Mouse (Mus musculus) inflammation-experienced regulatory T-cells, adult 6 months (primary cell): ENCODE data around the gene Asb2. TPM values are rescaled to one million over a fixed set of nuclear protein-coding genes. Genes with fewer than 3 reads are reported as not detected.

ENCODE experiments used
- ATAC-seq: one replicate; pipeline ENCODE4 v1.8.0; 2017
- polyA plus RNA-seq, 3 experiments: library from polyadenylated mRNA; unstranded; fragments of 100-300 nt; shearing (Covaris generic); gene quantifications; one replicate each; pipeline ENCODE4 v1.2.1; 2017

Asb2 gene
- polyA plus RNA-seq, 3 experiments from 2014 or later: 22.5 to 68.5 (median 47.2) TPM

DNA sequence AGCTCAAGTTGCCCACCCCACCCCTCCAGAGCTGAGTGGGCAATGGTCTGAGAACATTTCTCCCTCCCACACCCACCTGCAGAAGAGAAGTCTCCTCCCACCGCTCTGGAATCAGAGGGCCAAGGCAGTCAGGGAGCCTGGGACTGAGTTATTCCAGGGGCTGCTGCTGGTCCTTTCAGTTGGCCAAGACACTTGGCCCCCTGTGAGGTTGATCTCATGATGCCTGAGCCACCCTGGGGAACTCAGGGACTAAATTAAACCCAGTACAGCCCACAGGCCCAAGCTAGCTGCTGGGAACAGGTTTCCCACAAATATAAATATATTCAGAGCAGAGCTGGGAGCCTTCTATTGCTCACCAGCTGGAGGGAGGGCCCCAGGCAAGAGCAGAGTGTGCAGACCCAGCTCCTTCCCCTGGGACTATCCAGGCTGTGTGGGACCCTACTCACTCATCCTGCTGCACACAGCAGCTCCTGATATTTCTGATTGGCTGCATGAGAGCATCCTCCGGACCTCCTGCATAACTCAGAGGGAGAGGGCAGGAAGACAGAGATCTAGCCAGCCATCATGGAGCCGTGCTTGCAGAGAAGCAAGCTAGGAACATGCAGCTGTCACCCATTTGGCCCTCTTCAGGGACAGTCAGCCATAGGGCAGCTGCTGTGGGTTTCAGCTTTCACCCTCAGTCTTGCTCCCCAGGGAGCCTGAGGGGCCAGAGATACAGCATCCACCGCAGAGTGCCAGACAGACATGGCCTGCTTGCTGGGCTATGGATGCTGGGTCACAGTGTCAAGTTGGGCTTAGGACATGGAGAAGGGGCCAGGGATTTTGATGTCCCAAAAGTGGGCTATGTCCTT is 3.4 kb upstream of the Asb2 start:
- ATAC-seq: no peak

DNA sequence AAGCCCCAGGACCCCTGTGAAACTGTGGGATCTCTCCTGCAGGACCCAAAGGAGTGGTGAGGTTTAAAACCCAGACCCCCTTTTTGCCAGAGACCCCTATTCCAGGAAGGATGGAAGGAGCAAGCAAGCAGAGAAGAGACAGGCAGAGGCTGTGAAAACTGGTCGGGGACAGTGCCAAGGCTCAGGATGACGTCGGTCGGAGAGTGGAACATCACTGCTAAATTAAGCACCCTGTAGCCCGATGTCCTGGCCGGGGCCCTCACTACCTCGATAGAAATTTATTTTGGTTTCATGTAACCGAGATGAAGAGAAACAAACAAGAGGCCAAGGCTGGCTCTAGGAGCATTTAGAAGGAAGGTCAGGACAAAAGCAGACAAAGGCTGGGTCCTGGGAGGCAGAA is 2.4 kb upstream of the Asb2 start:
- no peak for ATAC-seq

DNA sequence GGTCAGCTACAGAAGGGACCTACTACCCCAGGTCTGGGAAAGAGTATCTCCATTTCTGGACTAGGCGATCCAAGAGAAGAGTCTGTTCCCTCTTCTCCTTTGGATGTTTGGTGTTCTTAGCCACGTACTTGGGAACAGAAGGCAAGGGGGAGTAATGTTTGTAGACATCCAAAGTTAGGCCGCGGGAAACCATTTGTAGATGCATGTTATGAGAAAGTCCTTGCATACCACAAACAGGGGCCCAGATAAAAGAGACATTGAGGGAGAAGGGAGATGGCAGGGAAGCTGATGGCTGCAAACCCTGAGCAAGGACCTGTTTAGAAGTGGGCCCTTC is 581 bp upstream of the Asb2 start:
- no peak for ATAC-seq

DNA sequence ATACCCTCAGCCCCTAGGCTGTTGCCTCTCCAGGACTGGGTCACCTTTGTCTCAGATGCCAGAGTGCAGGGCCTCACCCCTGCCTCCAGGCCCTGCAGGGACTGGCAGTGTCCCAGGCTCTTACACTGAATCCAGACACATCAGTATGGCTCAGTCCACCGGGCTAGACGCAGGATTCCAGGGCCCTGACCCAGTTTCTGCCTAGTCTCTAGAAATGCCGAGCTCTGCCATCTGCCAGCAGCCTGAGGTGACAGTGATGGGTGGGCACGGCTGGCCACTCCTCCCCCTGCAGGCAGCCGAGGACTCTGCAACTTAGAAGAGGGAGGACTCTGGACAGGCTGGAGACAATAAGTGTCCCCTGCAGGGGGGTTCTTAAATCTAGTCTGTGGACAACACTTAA is 2.3 kb downstream of the Asb2 start:
- ATAC-seq: no peak

DNA sequence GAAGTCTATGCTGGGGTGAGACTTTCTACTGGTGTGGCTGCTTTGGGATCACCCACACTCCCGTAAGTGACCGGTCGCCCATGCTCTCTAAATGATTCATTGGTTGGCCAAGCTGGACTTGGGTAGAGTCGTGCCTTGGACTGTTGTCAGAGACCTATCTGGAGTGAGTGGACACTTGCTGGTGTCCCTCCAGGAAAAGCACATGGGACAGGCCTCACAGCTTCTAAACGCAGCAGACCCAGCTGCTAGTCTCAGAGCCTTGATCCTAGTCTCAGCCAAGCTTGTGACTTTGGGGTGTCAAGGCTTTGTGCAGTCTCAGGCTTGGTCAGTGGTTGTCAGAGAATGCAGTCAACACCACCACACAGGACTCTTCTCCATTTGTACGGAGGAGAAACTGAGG is 3.1 kb downstream of the Asb2 start:
- no peak for ATAC-seq

DNA sequence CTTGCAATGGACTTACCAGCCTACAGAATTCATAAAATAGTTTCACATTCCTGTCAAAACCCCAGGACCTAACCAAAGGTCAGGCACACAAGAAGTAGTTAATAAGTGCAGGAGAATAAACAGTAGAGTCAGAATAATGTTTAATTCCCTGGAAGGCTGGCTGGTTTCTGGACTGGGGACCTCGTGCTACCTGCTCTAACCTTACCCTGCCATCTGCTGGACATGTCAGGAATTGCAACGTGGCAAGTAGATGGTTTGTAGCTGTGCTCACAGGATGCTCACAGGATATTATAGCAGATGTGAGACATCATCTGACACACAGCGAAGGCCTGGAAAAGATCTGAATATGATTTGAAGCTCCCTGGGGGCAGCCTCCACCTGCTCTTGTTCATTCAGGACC is 7.3 kb downstream of the Asb2 start:
- ATAC-seq: peak; percentile 61

DNA sequence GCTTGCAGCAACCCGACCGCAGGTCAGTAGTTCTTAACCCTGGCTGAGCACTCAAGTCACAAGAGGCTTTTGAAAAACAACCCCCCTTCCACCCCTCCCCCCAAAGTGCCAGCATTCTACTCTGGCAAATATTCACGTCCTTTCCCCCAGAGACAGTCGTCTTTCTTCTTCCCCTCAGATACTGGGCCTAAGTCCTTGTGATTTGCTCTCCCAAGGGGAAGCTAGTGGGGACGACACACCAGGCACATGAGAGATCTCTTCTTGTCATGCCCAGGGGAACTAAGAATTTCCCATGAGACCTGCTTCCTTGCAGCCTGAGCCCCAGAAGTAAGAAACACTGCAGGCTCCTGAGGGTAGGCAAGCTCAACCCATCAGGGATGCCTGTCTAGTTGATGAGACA is 8.4 kb downstream of the Asb2 start:
- no peak for ATAC-seq

DNA sequence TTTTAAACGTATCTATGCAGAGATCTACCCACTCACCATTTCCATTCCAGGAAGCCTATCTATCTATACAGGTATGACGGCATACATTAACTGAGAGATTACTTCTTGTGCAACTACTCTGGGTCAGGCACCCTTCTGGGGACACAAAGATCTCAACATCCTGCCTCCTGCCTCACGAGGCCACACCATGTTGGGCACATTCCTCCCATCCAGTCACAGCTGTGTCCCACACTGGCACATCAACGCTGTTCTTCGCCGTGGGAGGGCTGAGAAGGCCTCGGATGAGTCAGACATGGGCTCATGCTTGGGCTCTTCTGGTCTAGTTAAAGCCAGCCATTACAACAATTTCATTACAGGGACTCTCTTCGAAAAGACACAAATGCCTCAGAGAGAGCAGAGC is 8.9 kb downstream of the Asb2 start:
- ATAC-seq: peak; percentile 68

DNA sequence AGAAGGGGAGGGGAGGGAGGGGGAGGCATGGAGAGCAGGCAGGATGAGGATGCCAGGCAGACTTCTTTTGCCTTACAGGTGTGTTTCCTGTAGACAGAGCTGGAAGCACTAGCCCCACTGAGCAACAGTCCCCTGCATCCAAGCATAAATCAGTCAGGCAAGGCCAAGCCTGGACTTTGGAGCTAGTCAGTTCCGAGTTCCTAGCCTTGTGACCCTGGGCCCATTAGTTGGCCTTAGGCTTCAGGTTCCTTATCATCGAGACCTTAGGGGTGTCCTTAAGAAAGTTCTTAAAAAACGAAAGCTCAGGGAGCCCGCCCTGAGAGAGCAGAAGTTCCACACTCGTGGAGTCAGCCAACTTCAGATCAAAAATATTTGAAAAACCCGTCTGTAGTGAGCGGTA is 10.9 kb downstream of the Asb2 start:
- ATAC-seq: no peak

DNA sequence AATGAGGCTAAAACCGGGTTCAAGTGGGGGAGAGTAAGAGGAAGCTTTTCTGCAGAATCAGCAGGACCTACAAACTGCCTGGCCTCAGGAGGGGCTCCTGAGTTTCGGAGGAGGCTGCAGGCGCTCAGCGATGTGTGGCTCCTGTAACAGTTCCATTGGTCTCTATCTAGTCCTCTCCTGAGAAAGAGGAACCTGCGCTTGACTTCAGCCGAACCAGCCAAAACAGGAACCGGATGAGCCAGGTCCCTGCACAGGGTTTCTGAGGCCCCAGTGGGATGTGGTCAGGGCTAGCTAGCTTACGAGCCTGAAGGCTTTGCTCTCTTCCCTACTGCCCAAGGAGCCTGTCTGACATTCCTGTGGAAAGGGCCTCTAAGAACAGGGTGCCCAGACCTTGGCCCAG is 12.3 kb downstream of the Asb2 start:
- peak; percentile 42 for ATAC-seq

DNA sequence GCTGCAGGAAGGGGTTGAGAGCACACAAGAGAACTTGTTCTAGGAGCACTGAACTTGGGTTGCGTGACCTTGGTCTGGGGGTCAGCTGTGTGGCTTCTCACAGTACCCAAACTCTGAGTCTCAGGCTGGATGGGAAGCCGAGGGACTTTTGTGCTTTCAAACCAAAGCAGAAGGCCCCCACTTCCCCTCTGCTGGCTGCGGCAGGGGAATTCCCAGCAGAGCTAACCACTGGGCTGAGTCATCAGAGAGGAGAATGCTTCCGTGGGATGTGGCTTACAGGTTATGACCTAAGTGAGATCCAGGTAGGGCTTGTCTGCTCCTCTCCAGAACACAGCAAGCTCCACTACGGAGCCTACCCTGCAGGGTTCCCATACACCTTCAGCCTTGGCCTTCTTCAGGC is 14.6 kb downstream of the Asb2 start:
- ATAC-seq: peak; percentile 95

DNA sequence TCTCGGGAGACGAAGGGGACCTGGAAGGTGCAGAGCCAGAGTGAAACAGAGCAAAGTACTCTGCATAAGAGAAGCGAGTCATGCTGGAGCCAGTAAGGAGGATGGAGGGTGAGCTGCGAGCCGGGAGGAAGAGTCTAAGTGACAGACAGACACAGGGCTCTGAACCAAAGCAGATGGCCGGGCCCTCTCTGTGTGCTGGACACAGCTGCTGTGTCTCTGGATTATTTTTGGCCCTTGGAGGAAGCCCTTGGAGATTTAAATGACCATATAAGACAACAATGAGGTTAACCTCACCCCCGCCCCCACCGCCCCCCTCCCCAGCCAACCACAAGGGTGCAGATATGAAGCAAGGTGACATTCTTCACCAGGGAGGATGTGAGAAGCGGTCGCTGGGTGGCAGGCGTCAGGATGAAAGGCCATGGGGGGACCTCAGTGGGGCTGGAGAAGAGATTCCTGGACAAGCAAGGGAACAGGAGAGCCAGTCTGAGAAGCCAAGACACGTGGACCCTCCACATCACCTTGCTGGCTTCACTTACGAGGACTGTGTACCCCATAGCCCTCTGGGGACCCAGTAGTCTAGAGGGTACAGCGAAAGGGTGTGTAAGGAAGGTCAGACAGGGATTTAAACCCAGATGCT is 17.5 kb downstream of the Asb2 start:
- ATAC-seq: no peak

DNA sequence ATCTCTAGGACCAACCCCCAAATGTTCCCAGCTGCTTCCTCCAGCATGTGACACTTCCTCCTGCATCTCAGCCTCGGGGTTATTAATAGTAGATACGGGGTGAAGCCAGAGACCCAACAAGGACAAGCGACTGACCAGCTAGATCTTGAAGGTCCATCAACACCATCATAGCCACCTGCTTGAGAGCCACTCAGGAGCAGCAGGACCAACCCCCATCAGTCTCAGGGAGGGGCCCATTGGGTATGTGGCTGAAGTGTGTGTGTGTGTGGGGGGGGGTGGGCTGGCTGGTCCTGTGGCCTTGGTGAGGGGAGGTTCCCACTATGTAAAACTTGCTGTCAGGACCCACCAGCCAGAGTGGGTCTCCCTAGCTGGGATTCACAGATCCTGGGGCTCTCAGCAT is 19.0 kb downstream of the Asb2 start:
- no peak for ATAC-seq

DNA sequence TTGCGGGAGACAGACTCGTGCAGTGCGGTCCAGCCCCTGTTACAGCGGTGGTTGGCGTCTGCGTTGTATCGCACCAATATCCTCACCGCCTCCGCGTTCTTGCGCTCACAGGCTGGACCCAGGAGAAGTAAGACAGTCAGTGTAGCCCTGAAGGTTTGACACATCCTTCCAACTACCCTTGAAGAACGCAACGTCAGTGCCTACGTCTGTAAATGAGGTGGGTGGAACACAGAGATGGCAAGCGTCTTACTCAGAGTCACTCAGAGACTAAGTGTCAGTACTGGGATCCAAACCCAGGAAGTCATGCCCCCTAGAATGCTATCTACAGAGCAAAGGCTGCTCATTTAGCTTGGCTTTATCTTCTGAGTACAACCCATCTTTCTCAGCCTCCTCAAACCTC is 22.4 kb downstream of the Asb2 start:
- peak; percentile 5 for ATAC-seq

DNA sequence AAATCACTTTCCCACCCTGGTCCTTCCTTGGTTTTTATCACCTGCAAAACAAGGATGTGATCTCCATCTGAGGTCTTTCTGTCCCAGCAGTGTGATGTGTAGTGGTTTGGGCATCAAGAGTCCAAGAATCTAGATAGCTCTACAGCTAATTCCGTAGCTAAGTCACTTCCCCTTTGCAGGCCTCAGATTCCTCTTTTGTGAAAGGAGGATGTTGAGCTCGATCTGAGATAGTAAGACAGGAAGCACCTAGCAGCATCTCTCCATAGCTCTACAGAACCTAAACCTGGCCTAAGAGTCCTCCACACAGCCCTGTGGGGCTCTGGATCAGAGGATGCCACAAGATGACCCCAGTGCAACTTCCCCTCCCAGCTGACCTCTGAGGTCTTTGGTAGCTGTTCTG is 22.9 kb downstream of the Asb2 start:
- ATAC-seq: peak; percentile 36

DNA sequence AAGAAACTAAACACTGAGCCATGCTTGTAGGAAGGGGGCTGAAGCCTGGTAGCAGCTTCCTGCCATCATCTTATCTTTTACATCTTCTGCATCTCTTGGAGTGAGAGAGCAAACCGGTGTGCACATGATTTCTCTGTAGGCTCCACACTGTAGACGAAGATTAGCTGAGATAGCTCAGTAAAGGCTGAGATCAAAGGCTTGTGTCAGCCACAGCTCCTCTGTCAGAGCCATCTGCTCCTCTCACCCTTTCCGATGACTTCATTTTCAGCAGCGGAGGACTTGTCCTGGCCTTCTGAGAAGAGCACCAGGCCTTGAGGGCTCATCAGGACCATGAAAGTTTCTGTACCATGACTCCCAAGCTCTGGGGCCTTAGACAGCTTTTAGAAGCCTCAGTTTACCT is 24.3 kb downstream of the Asb2 start:
- ATAC-seq: peak; percentile 94

DNA sequence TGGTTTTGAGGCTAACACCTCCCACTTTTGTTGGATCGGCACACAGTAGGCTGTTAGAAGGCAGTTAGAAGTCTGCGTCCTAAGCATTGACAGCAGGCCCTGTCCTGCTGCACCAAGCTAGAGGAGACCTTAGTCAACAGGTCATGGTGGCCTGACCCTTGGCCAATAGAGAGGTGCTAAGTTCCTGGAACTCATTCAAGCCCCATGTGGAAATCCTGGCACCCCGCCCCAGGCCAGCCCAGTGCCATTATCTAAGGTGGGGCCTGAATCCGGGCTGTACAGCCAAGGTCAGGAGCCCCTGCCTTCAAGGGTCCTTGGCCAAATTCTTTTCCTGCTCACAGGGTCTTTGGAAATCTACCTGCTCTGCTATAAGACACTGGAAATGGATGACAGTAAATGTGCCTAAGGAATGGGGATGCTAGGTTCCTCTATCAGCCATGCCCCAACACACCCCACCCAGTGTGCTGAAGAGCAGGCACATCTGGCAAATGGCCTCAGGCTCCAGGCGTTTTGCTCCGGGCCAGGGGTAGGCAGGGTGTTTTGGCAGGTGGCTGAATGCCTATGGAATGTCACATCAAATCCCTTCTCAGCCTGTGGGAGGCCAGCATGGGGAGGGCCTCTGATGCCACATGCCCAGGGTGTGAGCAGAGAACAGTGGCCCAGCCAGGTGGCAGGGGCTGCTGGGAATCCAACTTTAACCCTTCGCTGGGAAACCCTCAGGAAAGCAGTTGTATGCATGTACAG is 27.2 kb downstream of the Asb2 start:
- no peak for ATAC-seq

DNA sequence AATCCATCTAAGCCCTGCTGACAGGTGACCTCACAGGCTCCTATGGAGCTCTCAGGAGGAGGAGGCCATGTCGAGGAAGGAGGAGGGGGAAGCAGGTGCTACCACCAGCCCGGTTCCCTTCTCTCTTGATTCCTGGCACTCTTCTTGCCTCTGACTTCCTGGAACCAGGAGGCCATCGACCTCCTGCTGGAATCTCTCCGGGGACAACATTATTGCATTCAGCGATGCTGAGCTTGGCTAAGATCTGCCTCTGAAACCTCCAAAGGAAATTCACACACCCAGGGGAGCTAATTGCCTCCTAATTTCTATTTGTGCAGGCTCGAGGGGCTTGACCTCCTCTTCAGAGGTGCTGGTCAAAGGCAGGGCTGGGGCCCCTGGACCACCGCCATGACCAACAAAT is 28.7 kb downstream of the Asb2 start:
- ATAC-seq: no peak

DNA sequence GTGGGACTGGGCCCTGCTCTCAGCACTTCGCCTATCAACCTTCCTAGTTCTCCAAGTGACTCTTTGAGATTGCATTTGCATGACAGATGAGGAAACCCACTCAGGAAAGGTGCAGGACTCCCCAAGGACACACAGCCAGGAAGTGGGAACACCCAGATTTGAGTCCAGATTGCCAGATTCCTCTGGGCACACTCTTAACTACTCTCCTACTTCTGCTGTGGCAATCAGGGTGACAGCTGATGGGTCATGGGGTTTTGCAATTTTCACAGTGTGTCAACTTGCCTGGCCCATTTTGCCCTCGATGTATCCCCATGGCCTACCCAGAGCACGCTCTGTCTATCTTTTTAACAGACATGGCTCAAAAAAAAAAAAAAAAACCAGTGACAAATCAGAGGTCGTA is 29.2 kb downstream of the Asb2 start:
- ATAC-seq: no peak

DNA sequence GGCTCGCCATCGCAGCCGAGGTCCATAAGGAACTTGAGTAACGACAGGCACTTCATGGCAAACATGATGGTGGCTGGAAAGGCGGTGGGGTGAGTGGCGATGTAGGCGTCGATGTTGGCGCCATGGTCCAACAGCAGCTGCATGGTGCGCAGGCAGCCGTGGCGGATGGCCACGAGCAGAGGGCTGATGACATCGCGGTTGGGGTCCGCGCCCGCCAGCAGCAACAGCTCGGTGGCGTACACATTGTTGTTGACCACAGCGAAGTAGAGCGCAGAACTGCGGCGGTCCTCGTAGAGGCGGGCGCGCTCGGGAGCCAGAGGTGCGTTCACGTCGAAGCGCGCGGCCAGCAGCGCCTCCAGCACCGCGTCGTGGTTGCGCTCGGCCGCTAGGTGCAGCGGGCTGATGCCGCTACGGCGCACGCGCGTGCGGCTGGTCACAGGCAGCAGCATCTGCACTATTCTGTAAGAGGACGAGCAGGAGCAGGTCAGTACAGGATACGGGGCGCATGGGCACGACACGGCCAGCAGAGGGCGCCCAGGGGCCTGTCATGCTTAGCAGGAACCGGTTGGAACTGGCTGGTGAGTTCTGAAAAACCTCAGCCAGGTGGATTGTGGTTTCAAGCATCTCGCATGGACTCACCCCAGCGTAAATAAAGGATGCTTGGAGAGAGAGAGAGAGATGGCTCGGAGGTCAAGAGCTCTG is 30.5 kb downstream of the Asb2 start:
- ATAC-seq: peak; percentile 94

DNA sequence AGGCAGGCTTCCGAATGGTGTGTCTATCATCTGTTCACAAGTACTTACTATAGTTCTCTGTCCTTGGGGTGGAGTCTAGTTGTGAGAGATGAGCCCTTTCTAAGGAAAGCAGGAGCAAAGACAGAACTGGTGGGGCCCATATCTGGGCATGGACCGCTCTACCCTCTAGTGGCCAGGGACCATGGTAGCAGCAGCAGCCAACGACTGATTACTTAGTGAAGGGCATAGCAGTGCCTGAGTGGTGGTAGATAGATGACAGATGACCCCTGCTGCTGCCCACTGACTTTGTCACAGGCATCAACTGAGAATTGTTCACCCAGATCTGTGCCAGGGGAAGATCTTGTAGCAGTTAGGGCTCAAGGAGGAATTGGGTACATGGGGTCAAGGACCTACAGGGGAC is 33.0 kb downstream of the Asb2 start:
- peak; percentile 34 for ATAC-seq

DNA sequence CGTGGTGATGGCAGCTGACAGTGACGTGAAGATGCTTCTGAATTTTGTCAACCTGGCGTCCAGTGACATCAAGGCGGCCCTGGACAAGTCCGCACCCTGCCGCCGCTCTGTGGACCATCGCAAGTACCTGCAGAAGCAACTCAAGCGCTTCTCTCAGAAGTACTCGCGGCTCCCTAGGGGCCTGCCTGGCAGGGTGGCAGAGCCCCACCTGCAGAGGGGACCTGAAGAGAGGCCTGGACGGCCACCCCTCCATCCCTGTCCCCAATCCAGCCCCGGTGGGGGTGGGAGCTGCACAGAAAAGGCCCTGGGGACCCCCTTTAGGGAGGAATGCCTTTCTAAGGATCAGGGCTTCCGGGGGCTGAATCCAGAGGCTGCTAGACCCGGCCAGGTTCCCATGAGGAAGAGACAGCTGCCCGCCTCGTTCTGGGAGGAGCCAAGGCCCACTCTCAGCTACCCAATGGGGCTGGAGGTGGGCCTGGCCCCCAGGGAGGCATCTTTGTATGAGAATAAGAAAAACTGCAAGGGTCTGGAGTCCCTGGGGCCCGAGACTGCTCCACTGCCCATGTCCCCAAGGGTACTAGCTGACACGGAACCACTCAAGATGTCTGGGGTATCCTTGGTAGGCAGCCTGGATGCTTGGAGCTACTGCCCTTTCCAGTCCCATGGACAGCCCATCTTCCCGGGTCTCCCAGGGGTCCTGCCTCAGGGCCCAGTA is 39.8 kb downstream of the Asb2 start:
- no peak for ATAC-seq
